Mouse (Mus musculus): ENCODE data around the gene Gm20388. TPM values are rescaled to one million over a fixed set of nuclear protein-coding genes. Genes with fewer than 3 reads are reported as not detected.

The Gm20388 gene
- polyA plus RNA-seq, 1 experiment from 2014 or later: 8.3 TPM

DNA sequence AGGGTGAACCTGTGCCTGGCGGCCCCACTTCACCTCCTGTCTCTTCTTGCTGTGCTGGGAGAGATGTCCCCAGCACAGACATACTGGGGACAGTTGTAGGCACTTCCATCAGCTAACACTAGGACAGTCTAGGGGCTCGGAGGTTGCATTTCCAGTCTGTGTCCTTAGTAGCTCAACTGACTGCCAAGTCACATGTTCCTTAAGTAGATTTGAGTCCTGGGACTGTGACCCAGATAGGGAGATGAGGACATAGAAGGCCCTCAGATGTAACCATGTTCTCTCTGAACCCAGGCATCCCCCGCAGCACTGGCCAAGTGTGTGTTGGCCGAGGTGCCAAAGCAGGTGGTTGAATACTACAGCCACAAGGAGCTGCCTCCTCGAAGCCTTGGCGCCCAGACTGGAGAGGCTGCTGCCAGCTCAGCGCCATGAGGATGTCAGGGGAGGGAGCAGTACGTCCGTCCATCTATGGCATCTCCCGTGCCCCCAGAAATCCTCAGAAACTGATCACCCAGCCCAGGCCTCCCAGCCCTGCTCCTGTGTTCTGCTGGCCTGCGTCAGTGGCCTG, 3223.6 kb downstream of the Gm20388 start:
- H3K4me3 ChIP-seq (ENCODE audit: low read depth, low read length): no peak overlapping the region
- H3K4me2 ChIP-seq (ENCODE audit: low read length): no peak overlapping the region
- ATAC-seq (replicated peaks; ENCODE audit: low FRiP score, low TSS enrichment, low read depth) (no peak), DNase-seq (ENCODE audit: low spot score) (no peak)
- H3K9ac ChIP-seq (ENCODE audit: low read length): no peak overlapping the region
- H3K27ac ChIP-seq (ENCODE audit: low read depth): no peak overlapping the region
- H3K27me3 ChIP-seq (replicated peaks; ENCODE audit: control insufficient read depth, insufficient read depth, low read length): no peaks in the 10 kb centered on the region
- H3K9me3 ChIP-seq (ENCODE audit: control insufficient read depth, low read length): no peaks in the 10 kb centered on the region
- peaks cover 16% of the 10 kb centered on the region for H3K4me1 ChIP-seq (replicated peaks; ENCODE audit: control insufficient read depth, insufficient read depth, low read length)
- 89% methylated on average over 11 of the region's 11 CpGs for WGBS
- no peaks in the 10 kb centered on the region for H3K36me3 ChIP-seq (ENCODE audit: control insufficient read depth, insufficient read depth, low read length)

DNA sequence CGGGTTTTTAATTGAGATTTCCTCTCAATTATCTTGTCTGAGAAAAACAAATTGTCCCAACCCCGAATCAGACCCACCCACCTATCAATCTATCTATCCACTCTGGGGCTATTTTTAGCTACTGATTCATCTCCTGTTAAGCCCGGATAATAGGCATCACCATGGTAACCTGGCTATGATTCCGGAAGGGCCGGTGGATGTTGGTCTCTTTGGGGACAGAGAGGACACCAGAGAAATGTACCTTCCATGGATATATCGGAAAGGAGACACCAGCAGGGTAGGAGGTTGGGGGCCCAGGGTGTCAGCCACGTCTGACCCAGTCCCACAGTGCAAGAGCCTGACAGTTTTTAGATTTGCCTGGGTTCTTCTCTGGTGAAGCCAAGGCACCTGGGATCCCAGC, 3224.8 kb downstream of the Gm20388 start:
- Histone ChIP-seq H3K9me3 (ENCODE audit: control insufficient read depth, low read length) (no peaks in the 10 kb centered on the region), H3K27ac (ENCODE audit: low read depth) (no peak overlapping the region), H3K27me3 (replicated peaks; ENCODE audit: control insufficient read depth, insufficient read depth, low read length) (no peaks in the 10 kb centered on the region), H3K4me2 (ENCODE audit: low read length) (no peak overlapping the region), H3K4me1 (replicated peaks; ENCODE audit: control insufficient read depth, insufficient read depth, low read length) (peaks cover 16% of the 10 kb centered on the region), H3K36me3 (ENCODE audit: control insufficient read depth, insufficient read depth, low read length) (no peaks in the 10 kb centered on the region), H3K9ac (ENCODE audit: low read length) (no peak overlapping the region), H3K4me3 (ENCODE audit: low read depth, low read length) (no peak overlapping the region)
- DNase-seq (ENCODE audit: low spot score) (no peak), ATAC-seq (replicated peaks; ENCODE audit: low FRiP score, low TSS enrichment, low read depth) (no peak)
- 42% methylated on average over 7 of the region's 7 CpGs for WGBS

GRCm38 (mm10) chr8:123135806-123136205, 3225.2 kb downstream of the Gm20388 start:
- DNase-seq (ENCODE audit: low spot score) (no peak), ATAC-seq (replicated peaks; ENCODE audit: low FRiP score, low TSS enrichment, low read depth) (no peak)
- Histone ChIP-seq H3K4me3 (ENCODE audit: low read depth, low read length) (no peak overlapping the region), H3K4me1 (replicated peaks; ENCODE audit: control insufficient read depth, insufficient read depth, low read length) (peaks cover 16% of the 10 kb centered on the region), H3K9me3 (ENCODE audit: control insufficient read depth, low read length) (no peaks in the 10 kb centered on the region), H3K9ac (ENCODE audit: low read length) (no peak overlapping the region), H3K36me3 (ENCODE audit: control insufficient read depth, insufficient read depth, low read length) (no peaks in the 10 kb centered on the region), H3K4me2 (ENCODE audit: low read length) (no peak overlapping the region), H3K27me3 (replicated peaks; ENCODE audit: control insufficient read depth, insufficient read depth, low read length) (no peaks in the 10 kb centered on the region), H3K27ac (ENCODE audit: low read depth) (no peak overlapping the region)
- 50% methylated on average over 9 of the region's 9 CpGs for WGBS

- H3K4me1 ChIP-seq (replicated peaks; ENCODE audit: control insufficient read depth, insufficient read depth, low read length): peaks cover 16% of the 10 kb centered on the region
- no peak overlapping the region for H3K27ac ChIP-seq (ENCODE audit: low read depth)
- no peaks in the 10 kb centered on the region for H3K9me3 ChIP-seq (ENCODE audit: control insufficient read depth, low read length)
- no peak overlapping the region for H3K4me3 ChIP-seq (ENCODE audit: low read depth, low read length)
- no peaks in the 10 kb centered on the region for H3K27me3 ChIP-seq (replicated peaks; ENCODE audit: control insufficient read depth, insufficient read depth, low read length)
- ATAC-seq (replicated peaks; ENCODE audit: low FRiP score, low TSS enrichment, low read depth) (no peak), DNase-seq (ENCODE audit: low spot score) (no peak)
- H3K9ac ChIP-seq (ENCODE audit: low read length): no peak overlapping the region
- no peak overlapping the region for H3K4me2 ChIP-seq (ENCODE audit: low read length)
- WGBS: 76% methylated on average over 9 of the region's 9 CpGs
- H3K36me3 ChIP-seq (ENCODE audit: control insufficient read depth, insufficient read depth, low read length): no peaks in the 10 kb centered on the region
Observed at GRCm38 (mm10) chr8:123136287-123136686, 3225.6 kb downstream of the Gm20388 start.

GRCm38 (mm10) chr8:123137645-123138077, 3227.0 kb downstream of the Gm20388 start:
- Histone ChIP-seq H3K4me3 (ENCODE audit: low read depth, low read length) (no peak overlapping the region), H3K9ac (ENCODE audit: low read length) (no peak overlapping the region), H3K4me2 (ENCODE audit: low read length) (peak overlapping the region; percentile 18; the same call in 1 of the 2 replicates), H3K27me3 (replicated peaks; ENCODE audit: control insufficient read depth, insufficient read depth, low read length) (no peaks in the 10 kb centered on the region), H3K36me3 (ENCODE audit: control insufficient read depth, insufficient read depth, low read length) (no peaks in the 10 kb centered on the region), H3K9me3 (ENCODE audit: control insufficient read depth, low read length) (no peaks in the 10 kb centered on the region), H3K4me1 (replicated peaks; ENCODE audit: control insufficient read depth, insufficient read depth, low read length) (peaks cover 25% of the 10 kb centered on the region), H3K27ac (ENCODE audit: low read depth) (peak overlapping the region; percentile 87)
- 0% methylated on average over 2 of the region's 2 CpGs for WGBS
- ATAC-seq (replicated peaks; ENCODE audit: low FRiP score, low TSS enrichment, low read depth) (peak; percentile 93), DNase-seq (ENCODE audit: low spot score) (peak; percentile 80)

- no peaks in the 10 kb centered on the region for H3K9me3 ChIP-seq (ENCODE audit: control insufficient read depth, low read length)
- DNase-seq (ENCODE audit: low spot score): no peak
- peaks cover 25% of the 10 kb centered on the region for H3K4me1 ChIP-seq (replicated peaks; ENCODE audit: control insufficient read depth, insufficient read depth, low read length)
- H3K27me3 ChIP-seq (replicated peaks; ENCODE audit: control insufficient read depth, insufficient read depth, low read length): no peaks in the 10 kb centered on the region
- H3K4me2 ChIP-seq (ENCODE audit: low read length): no peak overlapping the region
- H3K4me3 ChIP-seq (ENCODE audit: low read depth, low read length): no peak overlapping the region
- ATAC-seq (replicated peaks; ENCODE audit: low FRiP score, low TSS enrichment, low read depth): no peak
- H3K36me3 ChIP-seq (ENCODE audit: control insufficient read depth, insufficient read depth, low read length): no peaks in the 10 kb centered on the region
- no peak overlapping the region for H3K9ac ChIP-seq (ENCODE audit: low read length)
- H3K27ac ChIP-seq (ENCODE audit: low read depth): no peak overlapping the region
- 72% methylated on average over 4 of the region's 4 CpGs for WGBS
Observed at GRCm38 (mm10) chr8:123138741-123139140, 3228.1 kb downstream of the Gm20388 start.

DNA sequence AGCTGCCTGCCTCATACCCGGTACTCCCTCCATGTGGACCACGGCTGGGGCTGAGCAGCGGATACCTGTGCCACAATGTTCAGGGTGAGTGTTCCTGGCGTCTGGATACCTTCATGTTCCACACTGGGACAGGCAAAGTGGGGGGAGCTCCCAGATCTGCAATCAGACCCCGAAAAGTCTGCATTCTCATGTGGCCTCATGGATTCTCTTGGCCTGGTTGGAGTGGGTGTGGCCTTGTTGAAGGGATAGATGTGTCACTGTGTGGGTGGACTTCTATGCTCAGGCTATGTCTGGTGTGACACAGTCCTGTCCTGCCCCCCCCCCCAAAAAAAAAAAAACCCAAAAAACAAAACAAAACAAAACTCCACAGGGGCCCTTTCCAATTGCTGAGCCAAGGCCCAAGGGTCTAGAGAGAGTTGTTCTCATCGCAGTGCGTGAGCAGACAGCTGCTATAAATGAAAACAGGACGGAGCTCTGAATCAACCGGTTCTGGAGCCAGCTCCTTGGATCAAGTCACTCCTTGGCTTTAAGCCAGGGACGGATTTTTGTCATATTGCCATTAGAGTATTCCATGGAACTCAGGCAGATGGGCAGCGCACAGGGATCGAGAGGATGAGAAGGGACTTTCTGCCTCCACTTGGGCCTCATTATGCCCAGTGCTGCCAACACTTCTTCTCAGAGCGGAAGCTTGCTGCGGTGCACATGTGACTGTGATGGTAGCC, 3231.3 kb downstream of the Gm20388 start:
- ATAC-seq (replicated peaks; ENCODE audit: low FRiP score, low TSS enrichment, low read depth): no peak
- no peak for DNase-seq (ENCODE audit: low spot score)
- WGBS: 67% methylated on average over 14 of the region's 14 CpGs

DNA sequence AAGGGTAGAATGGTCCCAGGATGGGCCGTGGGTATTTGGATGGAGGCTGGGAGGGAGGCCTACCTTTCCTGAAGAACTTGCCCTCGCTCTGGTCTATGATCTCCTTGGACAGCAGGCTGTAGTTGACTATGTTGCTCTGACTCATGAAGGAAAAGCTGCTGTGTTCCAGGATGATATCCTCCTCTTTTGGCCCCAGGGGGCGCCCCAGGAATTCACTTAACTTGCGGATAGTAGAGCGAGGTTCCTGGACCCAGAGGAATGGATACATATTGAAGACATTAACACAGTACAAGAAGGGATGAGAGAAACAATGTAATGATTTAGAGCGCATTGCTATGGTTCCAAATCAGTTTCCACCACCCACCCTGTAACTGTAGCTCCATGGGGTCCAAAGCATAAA, 3234.6 kb downstream of the Gm20388 start:
- Histone ChIP-seq H3K4me2 (ENCODE audit: low read length) (no peak overlapping the region), H3K9me3 (ENCODE audit: control insufficient read depth, low read length) (no peaks in the 10 kb centered on the region), H3K9ac (ENCODE audit: low read length) (no peak overlapping the region), H3K36me3 (ENCODE audit: control insufficient read depth, insufficient read depth, low read length) (no peaks in the 10 kb centered on the region), H3K27ac (ENCODE audit: low read depth) (no peak overlapping the region), H3K4me1 (replicated peaks; ENCODE audit: control insufficient read depth, insufficient read depth, low read length) (peaks cover 12% of the 10 kb centered on the region; the same call in 1 of the 2 replicates), H3K27me3 (replicated peaks; ENCODE audit: control insufficient read depth, insufficient read depth, low read length) (no peaks in the 10 kb centered on the region), H3K4me3 (ENCODE audit: low read depth, low read length) (no peak overlapping the region)
- ATAC-seq (replicated peaks; ENCODE audit: low FRiP score, low TSS enrichment, low read depth) (no peak), DNase-seq (ENCODE audit: low spot score) (no peak)
- WGBS: 56% methylated on average over 6 of the region's 6 CpGs

More for the DNA sequence above, 3231.3 kb downstream of the Gm20388 start:
- Histone ChIP-seq H3K4me3 (ENCODE audit: low read depth, low read length) (no peak overlapping the region), H3K27me3 (replicated peaks; ENCODE audit: control insufficient read depth, insufficient read depth, low read length) (no peaks in the 10 kb centered on the region), H3K27ac (ENCODE audit: low read depth) (peak overlapping the region; percentile 78), H3K4me2 (ENCODE audit: low read length) (no peak overlapping the region), H3K9me3 (ENCODE audit: control insufficient read depth, low read length) (no peaks in the 10 kb centered on the region), H3K9ac (ENCODE audit: low read length) (no peak overlapping the region), H3K36me3 (ENCODE audit: control insufficient read depth, insufficient read depth, low read length) (no peaks in the 10 kb centered on the region), H3K4me1 (replicated peaks; ENCODE audit: control insufficient read depth, insufficient read depth, low read length) (peaks cover 28% of the 10 kb centered on the region)

DNA sequence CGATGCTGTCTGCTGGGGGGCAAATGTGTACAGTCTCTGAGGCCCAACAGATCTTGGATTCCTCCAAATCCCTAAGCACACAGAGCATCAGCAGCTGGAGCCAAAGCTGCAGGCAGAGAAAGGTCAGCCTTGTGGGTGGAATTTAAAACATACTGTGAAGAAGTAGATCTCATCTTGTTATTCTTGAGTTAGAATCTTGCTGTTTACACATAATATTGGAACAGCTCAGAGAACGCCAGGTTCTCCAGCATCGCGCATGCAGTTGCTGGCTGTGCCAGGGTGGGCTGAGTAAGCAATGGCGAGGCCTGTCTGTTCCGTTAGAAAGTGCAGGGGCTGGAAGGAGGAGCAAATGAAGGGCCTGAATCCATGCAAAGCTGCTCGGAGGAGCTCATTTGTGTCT, 3235.7 kb downstream of the Gm20388 start:
- H3K4me1 ChIP-seq (replicated peaks; ENCODE audit: control insufficient read depth, insufficient read depth, low read length): peaks cover 18% of the 10 kb centered on the region
- ATAC-seq (replicated peaks; ENCODE audit: low FRiP score, low TSS enrichment, low read depth) (no peak), DNase-seq (ENCODE audit: low spot score) (no peak)
- no peaks in the 10 kb centered on the region for H3K27me3 ChIP-seq (replicated peaks; ENCODE audit: control insufficient read depth, insufficient read depth, low read length)
- no peaks in the 10 kb centered on the region for H3K9me3 ChIP-seq (ENCODE audit: control insufficient read depth, low read length)
- no peak overlapping the region for H3K4me2 ChIP-seq (ENCODE audit: low read length)
- no peak overlapping the region for H3K9ac ChIP-seq (ENCODE audit: low read length)
- WGBS: 53% methylated on average over 7 of the region's 7 CpGs
- H3K36me3 ChIP-seq (ENCODE audit: control insufficient read depth, insufficient read depth, low read length): no peaks in the 10 kb centered on the region
- no peak overlapping the region for H3K4me3 ChIP-seq (ENCODE audit: low read depth, low read length)
- peak overlapping the region; percentile 19 for H3K27ac ChIP-seq (ENCODE audit: low read depth)
